Mouse (Mus musculus) heart, postnatal 0 days (tissue): ENCODE data around the gene Dxo. TPM values are rescaled to one million over a fixed set of nuclear protein-coding genes. Genes with fewer than 3 reads are reported as not detected.

Experiments
- ATAC-seq: fragments of 200-750 bp; cut with Nextera tagmentation; 2 replicates; pipeline ENCODE4 v1.8.0; 2017; ENCODE audit warnings: low read depth, moderate number of reproducible peaks, moderate library complexity; ENCODE audit not compliant: insufficient read depth
- DNase-seq: peaks from one replicate; pipeline ENCODE4 v3.0.0-alpha.2; 2016; ENCODE audit warnings: low spot score
- H3K27ac ChIP-seq: fragments of 300-500 bp; sonication (generic); 2 replicates; pipeline ENCODE4 v1.5.1; 2014; ENCODE audit warnings: low read depth, mild to moderate bottlenecking
- H3K27me3 ChIP-seq: fragments of 300-500 bp; sonication (generic); 2 replicates; pipeline ENCODE4 v1.6.1; 2014; ENCODE audit warnings: low read length, mixed read lengths; ENCODE audit not compliant: control insufficient read depth, insufficient read depth
- H3K36me3 ChIP-seq: fragments of 300-500 bp; sonication (generic); replicated peaks from 2 replicates; pipeline ENCODE4 v1.6.1; 2014; ENCODE audit warnings: low read length, mixed read lengths; ENCODE audit not compliant: control insufficient read depth, insufficient read depth
- H3K4me1 ChIP-seq: fragments of 300-500 bp; sonication (generic); 2 replicates; pipeline ENCODE4 v1.6.1; 2014; ENCODE audit warnings: antibody characterized with exemption; ENCODE audit not compliant: control insufficient read depth, insufficient read depth
- H3K4me2 ChIP-seq: fragments of 300-500 bp; sonication (generic); 2 replicates; pipeline ENCODE4 v1.6.1; 2014; ENCODE audit warnings: low read depth, mild to moderate bottlenecking, low read length, moderate library complexity
- H3K4me3 ChIP-seq: fragments of 300-500 bp; sonication (generic); 2 replicates; pipeline ENCODE4 v1.5.1; 2014; ENCODE audit warnings: low read depth, low read length
- H3K9ac ChIP-seq: fragments of 300-500 bp; sonication (generic); replicated peaks from 2 replicates; pipeline ENCODE4 v1.6.1; 2014; ENCODE audit warnings: low read depth, low read length, mixed read lengths
- H3K9me3 ChIP-seq: fragments of 300-500 bp; sonication (generic); replicated peaks from 2 replicates; pipeline ENCODE4 v1.6.1; 2016; ENCODE audit warnings: low read length; ENCODE audit not compliant: control insufficient read depth
- CTCF ChIP-seq: IDR thresholded peaks from 2 replicates; pipeline ENCODE4 v1.5.1; 2016; ENCODE audit warnings: antibody characterized with exemption, control low read depth, low read depth
- EP300 ChIP-seq: IDR thresholded peaks from 2 replicates; pipeline ENCODE4 v1.6.1; 2016; ENCODE audit warnings: antibody characterized with exemption, low read depth
- WGBS: fragments of 180-500 bp; shearing (Covaris S2); extraction: QIAGEN DNeasy Blood & Tissue Kit; methylation state at CpG from one replicate; pipeline ENCODE4 v1.1.7; 2014; 5-methylcytosine and 5-hydroxymethylcytosine counted together
- polyA plus RNA-seq: library from polyadenylated mRNA; unstranded; fragments of >200 nt; fragmentation: Nextera tagmentation; extraction: Ambion mirVana; gene quantifications from 2 replicates; pipeline ENCODE4 v1.2.1, GENCODE M21; 2015
- total RNA-seq: library from RNA; depleted of rRNA; stranded (reverse); fragments of >200 nt; gene quantifications from 2 replicates; pipeline ENCODE4 v1.2.3, GENCODE M21; 2014; ENCODE audit warnings: low replicate concordance

Dxo gene
- total and polyA plus RNA-seq, 2 experiments from 2014 or later, result 19.2 to 23.0 TPM

- Histone ChIP-seq H3K4me3 (no peak overlapping the region), H3K4me2 (no peak overlapping the region), H3K4me1 (no peaks in the 10 kb centered on the region), H3K9me3 (no peaks in the 10 kb centered on the region), H3K9ac (no peak overlapping the region), H3K36me3 (peaks cover 17% of the 10 kb centered on the region), H3K27ac (no peak overlapping the region), H3K27me3 (no peaks in the 10 kb centered on the region; the same call in 1 of the 2 replicates)
- DNase-seq, result no peak
- no peak for ATAC-seq
- TF ChIP-seq CTCF, result no peak
- TF ChIP-seq EP300, result no peak
- 52% methylated on average over 4 of the region's 4 CpGs for WGBS
These were observed 21.9 kb downstream of the Dxo start for GRCm38 (mm10) chr17:34858670-34859069.

- no peak for TF ChIP-seq CTCF
- TF ChIP-seq EP300, result no peak
- no peak overlapping the region for H3K27ac ChIP-seq
- no peaks in the 10 kb centered on the region; the same call in 1 of the 2 replicates for H3K27me3 ChIP-seq
- DNase-seq (no peak), ATAC-seq (no peak)
- no peaks in the 10 kb centered on the region for H3K9me3 ChIP-seq
- no peak overlapping the region for H3K4me3 ChIP-seq
- no peak overlapping the region for H3K4me2 ChIP-seq
- 73% methylated on average over 9 of the region's 9 CpGs for WGBS
- H3K36me3 ChIP-seq, result peaks cover 5% of the 10 kb centered on the region
- no peaks in the 10 kb centered on the region for H3K4me1 ChIP-seq
- no peak overlapping the region for H3K9ac ChIP-seq
These were observed 23.7 kb downstream of the Dxo start for GRCm38 (mm10) chr17:34860514-34860913.

- Histone ChIP-seq H3K4me3 (no peak overlapping the region), H3K27ac (no peak overlapping the region), H3K4me2 (no peak overlapping the region), H3K4me1 (no peaks in the 10 kb centered on the region), H3K9ac (no peak overlapping the region), H3K27me3 (no peaks in the 10 kb centered on the region; the same call in 1 of the 2 replicates), H3K9me3 (no peaks in the 10 kb centered on the region), H3K36me3 (peaks cover 2% of the 10 kb centered on the region; the same call in 1 of the 2 replicates)
- DNase-seq (no peak), ATAC-seq (no peak)
- TF ChIP-seq CTCF (no peak), EP300 (no peak)
- WGBS, result 62% methylated on average over 13 of the region's 13 CpGs
These were observed 25.0 kb downstream of the Dxo start for GRCm38 (mm10) chr17:34861704-34862415.

GRCm38 (mm10) chr17:34862416-34863081 is 25.7 kb downstream of the Dxo start, which contains the start of gene Cfb:
TSS of gene Cfb (minus strand) at chr17:34862518.
- Histone ChIP-seq H3K4me2 (no peak within 1 kb of the TSS), H3K36me3 (no peaks in the 10 kb centered on the region), H3K4me1 (no peaks in the 10 kb centered on the region), H3K27me3 (no peaks in the 10 kb centered on the region; the same call in 1 of the 2 replicates), H3K9ac (no peak within 1 kb of the TSS), H3K4me3 (no peak within 1 kb of the TSS), H3K27ac (no peak within 1 kb of the TSS), H3K9me3 (no peaks in the 10 kb centered on the region)
- DNase-seq (no peak), ATAC-seq (no peak)
- TF ChIP-seq CTCF, result no peak
- TF ChIP-seq EP300, result no peak
- 59% methylated on average over 8 of the region's 8 CpGs for WGBS

GRCm38 (mm10) chr17:34865981-34866380 is 29.2 kb downstream of the Dxo start:
- Histone ChIP-seq H3K9ac (no peak overlapping the region), H3K4me1 (no peaks in the 10 kb centered on the region), H3K36me3 (no peaks in the 10 kb centered on the region), H3K27me3 (no peaks in the 10 kb centered on the region), H3K9me3 (no peaks in the 10 kb centered on the region), H3K27ac (no peak overlapping the region), H3K4me3 (no peak overlapping the region), H3K4me2 (no peak overlapping the region)
- ATAC-seq (no peak), DNase-seq (no peak)
- TF ChIP-seq EP300, result no peak
- no peak for TF ChIP-seq CTCF
- WGBS, result 54% methylated on average over 7 of the region's 7 CpGs
